Mouse (Mus musculus) limb, embryonic 13.5 days (tissue): ENCODE measurements around the gene Pgbd1. TPM values are rescaled to one million over a fixed set of nuclear protein-coding genes. Genes with fewer than 3 reads are reported as not detected.

Experiments
- ATAC-seq: fragments of 200-750 bp; cut with Nextera tagmentation; 2 replicates; pipeline ENCODE4 v1.8.0; 2017; ENCODE audit warnings: low read depth, moderate number of reproducible peaks, moderate TSS enrichment; ENCODE audit not compliant: low FRiP score
- H3K27ac ChIP-seq: fragments of 300-500 bp; sonication (generic); 2 replicates; pipeline ENCODE4 v1.5.1; 2015; ENCODE audit warnings: inconsistent platforms, mild to moderate bottlenecking, moderate library complexity
- H3K27me3 ChIP-seq: fragments of 300-500 bp; sonication (generic); 2 replicates; pipeline ENCODE4 v1.6.1; 2015; ENCODE audit warnings: mild to moderate bottlenecking, inconsistent platforms
- H3K36me3 ChIP-seq: fragments of 300-500 bp; sonication (generic); 2 replicates; pipeline ENCODE4 v1.6.1; 2015; ENCODE audit warnings: inconsistent platforms, mild to moderate bottlenecking, moderate library complexity
- H3K4me1 ChIP-seq: fragments of 300-500 bp; sonication (generic); 2 replicates; pipeline ENCODE4 v1.6.1; 2015; ENCODE audit warnings: inconsistent platforms
- H3K4me2 ChIP-seq: fragments of 300-500 bp; sonication (generic); replicated peaks from 2 replicates; pipeline ENCODE4 v1.6.1; 2015; ENCODE audit warnings: inconsistent platforms, mild to moderate bottlenecking, moderate library complexity
- H3K4me3 ChIP-seq: fragments of 300-500 bp; sonication (generic); 2 replicates; pipeline ENCODE4 v1.5.1; 2015; ENCODE audit warnings: moderate library complexity, mild to moderate bottlenecking, inconsistent platforms
- H3K9ac ChIP-seq: fragments of 300-500 bp; sonication (generic); 2 replicates; pipeline ENCODE4 v1.6.1; 2015; ENCODE audit warnings: mild to moderate bottlenecking, inconsistent platforms
- H3K9me3 ChIP-seq: fragments of 300-500 bp; sonication (generic); 2 replicates; pipeline ENCODE4 v1.6.1; 2016; ENCODE audit warnings: inconsistent platforms
- WGBS: fragments of 180-500 bp; shearing (Covaris S2); methylation state at CpG from one replicate; pipeline ENCODE4 v1.1.7; 2015; 5-methylcytosine and 5-hydroxymethylcytosine counted together
- microRNA counts: library from miRNA; unstranded; fragments of <30 nt; microRNA quantifications from one replicate; lab custom pipeline; 2016
- microRNA-seq: library from miRNA; unstranded; fragments of <30 nt; microRNA quantifications from one replicate; pipeline ENCODE4, GENCODE M21; 2016
- polyA plus RNA-seq: library from polyadenylated mRNA; unstranded; fragments of >200 nt; fragmentation: Nextera tagmentation; extraction: Ambion mirVana; gene quantifications from 2 replicates; pipeline ENCODE4 v1.2.1, GENCODE M21; 2015

Gene Pgbd1
- polyA plus RNA-seq, 1 experiment from 2014 or later, result 3.7 TPM

- Histone ChIP-seq H3K36me3 (peaks cover 83% of the 10 kb centered on the region), H3K4me2 (no peak overlapping the region), H3K27me3 (no peaks in the 10 kb centered on the region), H3K9ac (no peak overlapping the region), H3K4me3 (no peak overlapping the region), H3K9me3 (0 out of 2 replicates have a peak, but pooled peaks cover 5% of the 10 kb centered on the region), H3K27ac (no peak overlapping the region), H3K4me1 (no peaks in the 10 kb centered on the region)
- WGBS, result 84% methylated on average over 6 of the region's 6 CpGs
- ATAC-seq, result no peak
Observed at GRCm38 (mm10) chr13:21395623-21396022, 45.2 kb downstream of the Pgbd1 start.

- Histone ChIP-seq H3K9me3 (0 out of 2 replicates have a peak, but pooled peaks cover 5% of the 10 kb centered on the region), H3K36me3 (peaks cover 87% of the 10 kb centered on the region), H3K4me1 (no peaks in the 10 kb centered on the region), H3K4me3 (no peak overlapping the region), H3K27ac (no peak overlapping the region), H3K4me2 (no peak overlapping the region), H3K9ac (no peak overlapping the region), H3K27me3 (no peaks in the 10 kb centered on the region)
- no peak for ATAC-seq
- WGBS, result 93% methylated on average over 1 of the region's 1 CpGs
Observed at GRCm38 (mm10) chr13:21395211-21395610, 45.6 kb downstream of the Pgbd1 start.

GRCm38 (mm10) chr13:21377773-21378172, 63.1 kb downstream of the Pgbd1 start:
- Histone ChIP-seq H3K4me1 (no peaks in the 10 kb centered on the region), H3K27ac (no peak overlapping the region), H3K27me3 (no peaks in the 10 kb centered on the region), H3K4me3 (no peak overlapping the region), H3K9ac (no peak overlapping the region), H3K4me2 (no peak overlapping the region), H3K36me3 (no peaks in the 10 kb centered on the region; the same call in 1 of the 2 replicates), H3K9me3 (no peaks in the 10 kb centered on the region)
- no peak for ATAC-seq
- 87% methylated on average over 2 of the region's 2 CpGs for WGBS

- Histone ChIP-seq H3K27me3 (no peaks in the 10 kb centered on the region), H3K9ac (no peak overlapping the region), H3K4me2 (no peak overlapping the region), H3K36me3 (peaks cover 40% of the 10 kb centered on the region), H3K4me1 (no peaks in the 10 kb centered on the region), H3K27ac (no peak overlapping the region), H3K4me3 (no peak overlapping the region), H3K9me3 (no peaks in the 10 kb centered on the region)
- no peak for ATAC-seq
- 87% methylated on average over 2 of the region's 2 CpGs for WGBS
Observed at GRCm38 (mm10) chr13:21372700-21373099, 68.2 kb downstream of the Pgbd1 start.

MicroRNA genes within 50 kb of the gene (microRNA counts, 519-probe panel; counts per million panel counts)
- microRNA mmu-miR-1896 (lab: Ali Mortazavi, UCI), result 3,492 counts per million, percentile 63 among the panel's probes with 10 or more counts

Small RNAs within 50 kb of the gene (microRNA-seq; reads per million reads assigned to microRNA genes)
- gene Mir1896 (not detected), gene Mir6942 (not detected)

Other genes starting within 250 kb of the Pgbd1 start
- gene Gpx5, start 148.3 kb downstream of the Pgbd1 start, polyA plus RNA-seq, result not detected in 2 replicates
- 0.28 and 0.52 TPM in 2 replicates for gene Gpx6, start 128.9 kb downstream of the Pgbd1 start, polyA plus RNA-seq
- not detected in 2 replicates for gene Olfr1367, start 94.1 kb downstream of the Pgbd1 start, polyA plus RNA-seq
- 14.6 and 15.3 TPM in 2 replicates for gene Zscan12, start 78.2 kb downstream of the Pgbd1 start, polyA plus RNA-seq
- gene Zkscan3, start 38.3 kb downstream of the Pgbd1 start, polyA plus RNA-seq, result 101 and 105 TPM in 2 replicates
- 37.8 and 37.9 TPM in 2 replicates for gene Zscan26, start 12.7 kb upstream of the Pgbd1 start, polyA plus RNA-seq
- gene Nkapl, start 27.5 kb upstream of the Pgbd1 start, polyA plus RNA-seq, result 2.9 and 3.1 TPM in 2 replicates
- gene Zkscan4, start 37.8 kb upstream of the Pgbd1 start, polyA plus RNA-seq, result 4.0 and 4.9 TPM in 2 replicates
- not detected in 2 replicates for gene Gm10065, start 38.4 kb upstream of the Pgbd1 start, polyA plus RNA-seq
- gene AK157302, start 54.2 kb upstream of the Pgbd1 start, polyA plus RNA-seq, result 0.14 and 0.49 TPM in 2 replicates
- gene Gm11273, start 60.4 kb upstream of the Pgbd1 start, polyA plus RNA-seq, result 6.4 and 6.9 TPM in 2 replicates
- 7.0 and 8.2 TPM in 2 replicates for gene Zkscan8, start 90.1 kb upstream of the Pgbd1 start, polyA plus RNA-seq
- gene Olfr1366, start 101.8 kb upstream of the Pgbd1 start, polyA plus RNA-seq, result 0.10 and 0.15 TPM in 2 replicates
- gene Olfr1535, start 118.8 kb upstream of the Pgbd1 start, polyA plus RNA-seq, result 0.05 TPM in 1 of 2 replicates, not detected in the other
- not detected in 2 replicates for gene Olfr1364, start 140.7 kb upstream of the Pgbd1 start, polyA plus RNA-seq
- gene Olfr1362, start 173.0 kb upstream of the Pgbd1 start, polyA plus RNA-seq, result not detected in 2 replicates
- not detected in 2 replicates for gene Olfr11, start 201.5 kb upstream of the Pgbd1 start, polyA plus RNA-seq
- gene Olfr1361, start 222.3 kb upstream of the Pgbd1 start, polyA plus RNA-seq, result not detected in 2 replicates
- gene Olfr1360, start 236.3 kb upstream of the Pgbd1 start, polyA plus RNA-seq, result not detected in 2 replicates